Mouse (Mus musculus) bone marrow, adult 2 months (tissue): ENCODE results near the gene Ang6.
"Not testable (repeated sequence)": the region's sequence is repeated elsewhere in the genome, so short reads cannot be mapped to it uniquely, and the experiment has no call there.

Source experiments
- CTCF ChIP-seq: fragments of 200-500 bp; IDR thresholded peaks from 2 replicates; pipeline ENCODE4 v1.5.1; 2011; ENCODE audit warnings: low read length, control low read depth; ENCODE audit not compliant: control insufficient read depth, insufficient read depth
- POLR2A ChIP-seq: fragments of 200-500 bp; IDR thresholded peaks from 2 replicates; pipeline ENCODE4 v1.6.1; 2011; ENCODE audit warnings: low read depth, mild to moderate bottlenecking, control low read depth, low read length, borderline replicate concordance; ENCODE audit not compliant: control insufficient read depth

- peak; percentile 55 for TF ChIP-seq CTCF
- TF ChIP-seq POLR2A: not testable (repeated sequence)
Observed at GRCm38 (mm10) chr14:43987404-43987803, 14.7 kb downstream of the Ang6 start.
